Mouse (Mus musculus): ENCODE measurements around the gene Ptbp3. TPM values are rescaled to one million over a fixed set of nuclear protein-coding genes. Genes with fewer than 3 reads are reported as not detected.

The Ptbp3 gene
- polyA plus RNA-seq, 1 experiment from 2014 or later, result 77.7 TPM

DNA sequence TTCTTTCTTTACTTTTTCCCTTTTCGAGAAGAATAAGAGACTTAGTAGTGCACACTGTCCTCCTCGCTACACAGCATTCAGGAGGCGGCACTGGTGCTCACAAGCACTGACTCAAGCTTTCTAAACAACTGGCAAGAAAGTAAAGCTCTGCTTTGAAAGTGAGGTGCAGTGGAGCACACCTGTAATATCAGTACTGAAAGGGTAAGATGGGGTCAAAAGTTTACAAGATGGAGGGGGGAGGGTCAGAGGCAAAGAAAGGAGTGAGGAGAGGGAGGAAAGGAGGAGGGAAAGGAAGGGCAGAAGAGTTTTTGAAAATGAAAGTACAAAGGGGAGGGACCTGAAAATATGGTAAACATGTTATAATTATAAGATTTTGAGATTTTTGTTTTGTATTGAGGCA, 43.7 kb downstream of the Ptbp3 start:
- Histone ChIP-seq H3K9ac (ENCODE audit: low read depth, low read length) (no peak overlapping the region), H3K9me3 (ENCODE audit: control insufficient read depth, low read length) (no peaks in the 10 kb centered on the region), H3K27me3 (replicated peaks; ENCODE audit: control insufficient read depth, insufficient read depth, low read length) (no peaks in the 10 kb centered on the region), H3K4me3 (ENCODE audit: low read depth, low read length) (no peak overlapping the region), H3K4me2 (no peak overlapping the region), H3K36me3 (ENCODE audit: control insufficient read depth, insufficient read depth, low read length) (peaks cover 34% of the 10 kb centered on the region), H3K27ac (ENCODE audit: low read depth, low read length) (no peak overlapping the region), H3K4me1 (replicated peaks; ENCODE audit: control insufficient read depth, insufficient read depth, low read length) (0 out of 2 replicates have a peak, but pooled peaks cover 5% of the 10 kb centered on the region)
- no peak for ATAC-seq (replicated peaks; ENCODE audit: low FRiP score)
- 92% methylated on average over 3 of the region's 3 CpGs for WGBS
- DNase-seq (ENCODE audit: low spot score), result no peak

DNA sequence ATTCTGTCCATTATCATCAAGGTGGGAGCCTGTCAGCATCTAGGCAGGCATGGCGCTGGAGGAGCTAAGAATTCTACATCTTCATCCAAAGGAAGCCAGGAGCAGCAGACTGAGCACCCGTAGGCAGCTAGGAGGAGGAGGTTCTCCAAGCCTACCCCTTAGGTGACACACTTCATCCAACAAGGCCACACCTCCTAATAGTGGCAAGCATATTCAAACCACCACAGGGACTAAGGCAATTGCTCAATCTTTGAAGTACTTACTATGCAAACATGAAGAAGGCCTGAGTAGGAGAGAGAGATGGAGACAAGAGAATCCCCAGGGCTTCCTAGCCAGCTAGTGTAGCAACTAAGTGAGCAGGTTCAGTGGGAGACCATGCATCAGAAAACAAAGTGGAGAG, 58.1 kb downstream of the Ptbp3 start:
- WGBS, result 80% methylated on average over 2 of the region's 2 CpGs
- H3K27me3 ChIP-seq (replicated peaks; ENCODE audit: control insufficient read depth, insufficient read depth, low read length), result no peaks in the 10 kb centered on the region
- H3K9me3 ChIP-seq (ENCODE audit: control insufficient read depth, low read length), result no peaks in the 10 kb centered on the region
- no peak overlapping the region for H3K4me3 ChIP-seq (ENCODE audit: low read depth, low read length)
- DNase-seq (ENCODE audit: low spot score) (no peak), ATAC-seq (replicated peaks; ENCODE audit: low FRiP score) (no peak)
- H3K36me3 ChIP-seq (ENCODE audit: control insufficient read depth, insufficient read depth, low read length), result peaks cover 15% of the 10 kb centered on the region
- H3K4me2 ChIP-seq, result no peak overlapping the region
- no peak overlapping the region for H3K9ac ChIP-seq (ENCODE audit: low read depth, low read length)
- H3K27ac ChIP-seq (ENCODE audit: low read depth, low read length), result no peak overlapping the region
- no peaks in the 10 kb centered on the region for H3K4me1 ChIP-seq (replicated peaks; ENCODE audit: control insufficient read depth, insufficient read depth, low read length)

DNA sequence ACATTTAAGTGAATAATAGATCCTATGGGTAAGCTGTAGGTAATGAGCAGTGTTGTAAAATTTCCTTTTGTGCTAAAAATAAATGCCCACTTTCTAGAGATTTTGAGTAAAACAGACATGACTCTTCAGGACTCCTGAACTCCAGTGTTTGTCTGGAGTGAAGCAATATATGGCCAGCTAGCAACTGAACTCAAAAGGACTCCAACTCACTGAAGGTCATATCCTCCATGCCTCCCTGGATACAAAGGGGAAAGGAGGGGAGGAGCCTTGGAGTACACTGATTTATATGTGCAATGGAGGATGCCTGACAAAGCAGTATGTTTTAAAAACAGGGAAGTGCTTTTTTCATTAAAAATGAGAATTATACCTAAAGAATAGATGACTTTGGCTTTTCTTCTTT, 77.9 kb downstream of the Ptbp3 start:
- ATAC-seq (replicated peaks; ENCODE audit: low FRiP score) (peak; percentile 45; the same call in 1 of the 2 replicates), DNase-seq (ENCODE audit: low spot score) (no peak)
- Histone ChIP-seq H3K27ac (ENCODE audit: low read depth, low read length) (no peak overlapping the region), H3K9me3 (ENCODE audit: control insufficient read depth, low read length) (no peaks in the 10 kb centered on the region), H3K9ac (ENCODE audit: low read depth, low read length) (no peak overlapping the region), H3K4me2 (no peak overlapping the region), H3K27me3 (replicated peaks; ENCODE audit: control insufficient read depth, insufficient read depth, low read length) (no peaks in the 10 kb centered on the region), H3K4me3 (ENCODE audit: low read depth, low read length) (no peak overlapping the region), H3K4me1 (replicated peaks; ENCODE audit: control insufficient read depth, insufficient read depth, low read length) (peaks cover 14% of the 10 kb centered on the region), H3K36me3 (ENCODE audit: control insufficient read depth, insufficient read depth, low read length) (no peaks in the 10 kb centered on the region; the same call in 1 of the 2 replicates)

DNA sequence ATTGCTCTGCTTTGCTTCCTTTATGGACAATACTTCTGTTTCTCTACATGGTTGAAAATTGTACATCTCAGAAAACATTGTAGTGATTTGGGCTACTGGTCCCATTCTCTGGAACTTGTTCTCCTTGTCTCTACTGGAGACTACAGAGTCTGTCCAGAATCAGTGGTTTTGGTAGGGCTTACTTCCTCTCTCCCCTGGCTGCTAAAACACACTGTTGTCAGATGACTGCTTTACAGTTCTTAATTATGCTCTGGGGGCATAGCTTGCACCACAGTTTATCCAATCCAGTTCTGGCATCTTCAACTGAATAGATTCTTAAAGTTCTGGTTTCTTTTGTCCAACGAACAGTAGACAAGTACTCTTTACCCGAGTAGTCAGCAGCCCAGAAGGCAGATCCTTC, 83.7 kb downstream of the Ptbp3 start:
- Histone ChIP-seq H3K4me3 (ENCODE audit: low read depth, low read length) (no peak overlapping the region), H3K9me3 (ENCODE audit: control insufficient read depth, low read length) (no peaks in the 10 kb centered on the region), H3K4me1 (replicated peaks; ENCODE audit: control insufficient read depth, insufficient read depth, low read length) (peaks cover 16% of the 10 kb centered on the region), H3K36me3 (ENCODE audit: control insufficient read depth, insufficient read depth, low read length) (no peaks in the 10 kb centered on the region), H3K4me2 (no peak overlapping the region), H3K27ac (ENCODE audit: low read depth, low read length) (no peak overlapping the region), H3K9ac (ENCODE audit: low read depth, low read length) (no peak overlapping the region), H3K27me3 (replicated peaks; ENCODE audit: control insufficient read depth, insufficient read depth, low read length) (no peaks in the 10 kb centered on the region)
- WGBS, result 65% methylated on average over 2 of the region's 2 CpGs
- no peak for ATAC-seq (replicated peaks; ENCODE audit: low FRiP score)
- no peak for DNase-seq (ENCODE audit: low spot score)

DNA sequence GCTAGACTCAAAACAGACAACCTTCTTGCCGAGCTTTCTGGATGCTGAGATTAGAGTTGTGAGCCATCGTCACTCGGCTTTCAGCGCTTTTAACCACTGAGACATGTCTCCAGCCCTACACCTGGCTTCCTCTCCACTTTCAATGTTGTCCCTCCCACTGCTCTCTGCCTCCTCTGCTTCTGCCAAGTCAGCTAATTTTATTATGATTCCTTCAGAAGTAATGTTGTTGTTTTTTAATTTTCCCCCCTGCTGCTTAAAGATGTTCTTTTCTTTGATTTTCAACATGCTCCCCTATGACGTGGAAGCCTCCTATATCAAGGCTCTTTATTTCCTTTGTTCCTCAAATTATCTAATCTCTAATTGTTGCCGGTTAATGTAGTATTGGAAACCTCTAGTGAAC, 84.5 kb downstream of the Ptbp3 start:
- Histone ChIP-seq H3K27me3 (replicated peaks; ENCODE audit: control insufficient read depth, insufficient read depth, low read length) (no peaks in the 10 kb centered on the region), H3K27ac (ENCODE audit: low read depth, low read length) (no peak overlapping the region), H3K4me2 (no peak overlapping the region), H3K4me3 (ENCODE audit: low read depth, low read length) (no peak overlapping the region), H3K4me1 (replicated peaks; ENCODE audit: control insufficient read depth, insufficient read depth, low read length) (peaks cover 17% of the 10 kb centered on the region), H3K9me3 (ENCODE audit: control insufficient read depth, low read length) (no peaks in the 10 kb centered on the region), H3K9ac (ENCODE audit: low read depth, low read length) (no peak overlapping the region), H3K36me3 (ENCODE audit: control insufficient read depth, insufficient read depth, low read length) (no peaks in the 10 kb centered on the region)
- ATAC-seq (replicated peaks; ENCODE audit: low FRiP score) (no peak), DNase-seq (ENCODE audit: low spot score) (no peak)
- 69% methylated on average over 6 of the region's 6 CpGs for WGBS

DNA sequence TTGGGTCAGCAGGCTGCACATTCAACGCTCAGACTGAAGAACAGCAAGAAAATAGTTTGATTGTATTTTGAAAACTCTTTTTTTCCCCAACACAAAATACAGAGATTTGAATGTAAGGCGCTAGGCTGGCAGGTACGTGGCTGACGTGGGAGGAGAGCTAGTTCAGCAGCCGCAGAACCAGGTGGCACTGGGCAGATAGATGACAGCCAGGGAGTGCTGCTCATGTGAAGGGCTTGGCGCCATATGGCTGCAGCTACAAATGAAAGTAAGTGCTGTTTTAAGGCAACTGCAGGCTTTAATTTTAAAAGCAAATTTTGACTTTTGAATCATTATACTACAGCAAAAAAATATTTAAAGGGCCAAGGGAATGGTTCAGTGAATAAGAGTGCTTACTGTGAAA, 86.7 kb downstream of the Ptbp3 start:
- H3K36me3 ChIP-seq (ENCODE audit: control insufficient read depth, insufficient read depth, low read length), result no peaks in the 10 kb centered on the region
- ATAC-seq (replicated peaks; ENCODE audit: low FRiP score), result no peak
- peaks cover 12% of the 10 kb centered on the region; the same call in 1 of the 2 replicates for H3K4me1 ChIP-seq (replicated peaks; ENCODE audit: control insufficient read depth, insufficient read depth, low read length)
- no peak overlapping the region for H3K4me3 ChIP-seq (ENCODE audit: low read depth, low read length)
- no peaks in the 10 kb centered on the region for H3K27me3 ChIP-seq (replicated peaks; ENCODE audit: control insufficient read depth, insufficient read depth, low read length)
- no peak for DNase-seq (ENCODE audit: low spot score)
- no peak overlapping the region for H3K27ac ChIP-seq (ENCODE audit: low read depth, low read length)
- H3K9ac ChIP-seq (ENCODE audit: low read depth, low read length), result no peak overlapping the region
- H3K4me2 ChIP-seq, result no peak overlapping the region
- WGBS, result 72% methylated on average over 6 of the region's 6 CpGs
- H3K9me3 ChIP-seq (ENCODE audit: control insufficient read depth, low read length), result no peaks in the 10 kb centered on the region

DNA sequence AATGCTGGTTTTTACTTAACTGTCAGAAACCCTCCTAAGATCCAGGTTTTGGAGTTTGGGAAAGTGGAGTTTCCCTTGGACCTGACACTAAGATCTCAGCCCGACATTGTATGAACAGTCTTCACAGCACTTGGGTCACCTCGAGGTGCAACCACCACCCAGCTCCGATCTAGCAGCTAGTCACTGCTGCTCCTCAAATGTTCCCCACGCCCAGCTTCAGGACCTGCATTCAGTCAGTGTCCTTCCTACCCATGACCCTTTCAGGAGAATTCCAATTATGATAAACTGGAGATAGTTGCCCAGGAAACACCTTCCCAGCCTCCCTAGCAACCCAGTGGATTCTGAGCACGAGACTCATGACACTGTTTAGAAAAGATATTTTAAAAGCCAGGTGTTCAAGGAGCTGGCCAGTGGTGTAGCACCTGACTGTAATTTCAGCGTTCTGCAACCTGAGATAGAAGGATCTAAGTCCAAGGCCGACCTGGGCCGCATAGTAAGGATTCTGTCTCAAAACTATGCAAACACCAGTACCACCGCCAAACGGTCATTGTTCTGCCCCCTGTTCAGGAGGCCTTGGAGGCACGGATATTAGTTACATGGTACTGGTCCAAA, 87.9 kb downstream of the Ptbp3 start:
- H3K27ac ChIP-seq (ENCODE audit: low read depth, low read length), result no peak overlapping the region
- DNase-seq (ENCODE audit: low spot score) (no peak), ATAC-seq (replicated peaks; ENCODE audit: low FRiP score) (no peak)
- H3K9ac ChIP-seq (ENCODE audit: low read depth, low read length), result no peak overlapping the region
- peaks cover 12% of the 10 kb centered on the region; the same call in 1 of the 2 replicates for H3K4me1 ChIP-seq (replicated peaks; ENCODE audit: control insufficient read depth, insufficient read depth, low read length)
- 73% methylated on average over 11 of the region's 11 CpGs for WGBS
- H3K27me3 ChIP-seq (replicated peaks; ENCODE audit: control insufficient read depth, insufficient read depth, low read length), result no peaks in the 10 kb centered on the region
- H3K36me3 ChIP-seq (ENCODE audit: control insufficient read depth, insufficient read depth, low read length), result no peaks in the 10 kb centered on the region
- no peaks in the 10 kb centered on the region for H3K9me3 ChIP-seq (ENCODE audit: control insufficient read depth, low read length)
- H3K4me3 ChIP-seq (ENCODE audit: low read depth, low read length), result no peak overlapping the region
- H3K4me2 ChIP-seq, result no peak overlapping the region

DNA sequence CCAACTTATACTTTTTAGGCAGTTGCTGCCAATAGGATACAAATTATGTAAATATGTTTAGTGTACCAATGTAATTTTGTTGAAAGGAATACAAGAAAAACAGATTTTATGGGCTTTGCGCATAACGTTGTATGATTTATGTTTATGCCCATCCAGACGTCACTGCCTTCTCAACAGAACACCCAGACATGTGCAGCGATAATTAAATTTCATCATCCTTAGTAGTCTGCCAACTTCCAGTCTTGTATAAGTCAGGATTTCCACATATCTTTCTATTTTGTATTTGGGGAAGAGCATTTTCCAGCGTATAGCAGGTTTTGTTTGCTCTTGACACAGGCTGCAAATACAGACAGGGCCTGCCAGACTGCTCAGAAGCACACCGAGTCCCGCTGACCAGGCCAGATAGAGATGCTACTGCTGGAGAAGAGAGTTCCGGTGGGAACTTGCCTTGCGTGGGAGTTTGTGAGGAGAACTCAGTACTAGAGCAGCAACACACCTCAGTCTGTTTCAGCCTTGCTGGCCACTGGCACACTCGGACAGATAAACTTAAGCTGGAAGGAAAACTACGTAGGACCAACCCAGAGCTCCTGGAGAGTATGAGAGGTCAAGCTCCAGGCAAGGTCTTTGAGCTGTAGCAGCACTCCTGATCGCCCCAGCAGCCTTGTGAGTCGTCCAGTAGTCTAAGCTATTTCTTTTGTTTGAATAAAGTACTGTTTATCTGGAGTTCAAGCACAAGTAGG, 89.8 kb downstream of the Ptbp3 start:
- H3K4me1 ChIP-seq (replicated peaks; ENCODE audit: control insufficient read depth, insufficient read depth, low read length), result peaks cover 12% of the 10 kb centered on the region; the same call in 1 of the 2 replicates
- no peak overlapping the region for H3K9ac ChIP-seq (ENCODE audit: low read depth, low read length)
- no peak overlapping the region for H3K27ac ChIP-seq (ENCODE audit: low read depth, low read length)
- WGBS, result 67% methylated on average over 13 of the region's 13 CpGs
- H3K27me3 ChIP-seq (replicated peaks; ENCODE audit: control insufficient read depth, insufficient read depth, low read length), result no peaks in the 10 kb centered on the region
- H3K9me3 ChIP-seq (ENCODE audit: control insufficient read depth, low read length), result no peaks in the 10 kb centered on the region
- H3K36me3 ChIP-seq (ENCODE audit: control insufficient read depth, insufficient read depth, low read length), result no peaks in the 10 kb centered on the region
- DNase-seq (ENCODE audit: low spot score) (no peak), ATAC-seq (replicated peaks; ENCODE audit: low FRiP score) (no peak)
- H3K4me3 ChIP-seq (ENCODE audit: low read depth, low read length), result no peak overlapping the region
- H3K4me2 ChIP-seq, result no peak overlapping the region

DNA sequence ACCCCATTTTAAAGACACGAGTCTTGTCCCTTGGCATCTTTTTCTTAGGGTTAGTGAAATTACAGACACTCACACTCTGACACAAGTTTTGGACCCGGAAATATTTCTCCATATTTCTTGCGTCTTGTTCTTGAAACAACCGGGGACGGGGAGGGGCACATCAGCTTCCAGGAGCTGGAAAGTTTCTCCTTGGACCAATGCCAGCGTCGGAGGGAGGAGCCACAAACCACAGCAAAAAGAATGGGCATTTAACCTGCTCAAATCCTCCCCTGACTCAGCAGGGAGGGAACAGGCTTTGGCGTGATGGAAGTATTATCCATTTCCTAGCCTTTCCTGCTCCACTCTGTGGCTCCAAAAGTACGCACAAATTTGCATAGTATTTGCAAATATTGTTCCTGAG, 91.2 kb downstream of the Ptbp3 start:
- Histone ChIP-seq H3K9me3 (ENCODE audit: control insufficient read depth, low read length) (no peaks in the 10 kb centered on the region), H3K4me1 (replicated peaks; ENCODE audit: control insufficient read depth, insufficient read depth, low read length) (peaks cover 12% of the 10 kb centered on the region; the same call in 1 of the 2 replicates), H3K4me2 (no peak overlapping the region), H3K9ac (ENCODE audit: low read depth, low read length) (no peak overlapping the region), H3K4me3 (ENCODE audit: low read depth, low read length) (no peak overlapping the region), H3K27ac (ENCODE audit: low read depth, low read length) (no peak overlapping the region), H3K27me3 (replicated peaks; ENCODE audit: control insufficient read depth, insufficient read depth, low read length) (no peaks in the 10 kb centered on the region), H3K36me3 (ENCODE audit: control insufficient read depth, insufficient read depth, low read length) (no peaks in the 10 kb centered on the region)
- no peak for ATAC-seq (replicated peaks; ENCODE audit: low FRiP score)
- DNase-seq (ENCODE audit: low spot score), result peak; percentile 28
- 54% methylated on average over 9 of the region's 9 CpGs for WGBS

Measured in liver, embryonic 11.5 days (tissue).